Mouse (Mus musculus): ENCODE data around the gene Smim27. TPM values are rescaled to one million over a fixed set of nuclear protein-coding genes. Genes with fewer than 3 reads are reported as not detected.
"Not testable (repeated sequence)": the region's sequence is repeated elsewhere in the genome, so short reads cannot be mapped to it uniquely, and the experiment has no call there.

Smim27 gene
- polyA plus RNA-seq, 1 experiment from 2014 or later = 28.9 TPM

- WGBS = 83% methylated on average over 6 of the region's 6 CpGs
- Histone ChIP-seq H3K9me3 (ENCODE audit: control insufficient read depth, low read length) (no peaks in the 10 kb centered on the region), H3K4me1 (ENCODE audit: control insufficient read depth, insufficient read depth, low read length) (no peaks in the 10 kb centered on the region), H3K9ac (ENCODE audit: low read depth, low read length) (no peak overlapping the region), H3K4me2 (ENCODE audit: low read depth, low read length) (no peak overlapping the region), H3K27me3 (replicated peaks; ENCODE audit: control insufficient read depth, insufficient read depth, low read length) (no peaks in the 10 kb centered on the region), H3K4me3 (ENCODE audit: low read length) (no peak overlapping the region), H3K36me3 (ENCODE audit: control insufficient read depth, insufficient read depth, low read length) (no peaks in the 10 kb centered on the region), H3K27ac (ENCODE audit: low read length) (no peak overlapping the region)
- ATAC-seq = no peak
Measured at GRCm38 (mm10) chr4:40287415-40287814, 18.0 kb downstream of the Smim27 start.

GRCm38 (mm10) chr4:40289046-40289445, 19.7 kb downstream of the Smim27 start:
- Histone ChIP-seq H3K4me1 (ENCODE audit: control insufficient read depth, insufficient read depth, low read length) (no peaks in the 10 kb centered on the region), H3K9me3 (ENCODE audit: control insufficient read depth, low read length) (no peaks in the 10 kb centered on the region), H3K4me2 (ENCODE audit: low read depth, low read length) (no peak overlapping the region), H3K27ac (ENCODE audit: low read length) (no peak overlapping the region), H3K4me3 (ENCODE audit: low read length) (no peak overlapping the region), H3K27me3 (replicated peaks; ENCODE audit: control insufficient read depth, insufficient read depth, low read length) (no peaks in the 10 kb centered on the region), H3K36me3 (ENCODE audit: control insufficient read depth, insufficient read depth, low read length) (no peaks in the 10 kb centered on the region), H3K9ac (ENCODE audit: low read depth, low read length) (no peak overlapping the region)
- WGBS = 84% methylated on average over 2 of the region's 2 CpGs
- ATAC-seq = no peak

DNA sequence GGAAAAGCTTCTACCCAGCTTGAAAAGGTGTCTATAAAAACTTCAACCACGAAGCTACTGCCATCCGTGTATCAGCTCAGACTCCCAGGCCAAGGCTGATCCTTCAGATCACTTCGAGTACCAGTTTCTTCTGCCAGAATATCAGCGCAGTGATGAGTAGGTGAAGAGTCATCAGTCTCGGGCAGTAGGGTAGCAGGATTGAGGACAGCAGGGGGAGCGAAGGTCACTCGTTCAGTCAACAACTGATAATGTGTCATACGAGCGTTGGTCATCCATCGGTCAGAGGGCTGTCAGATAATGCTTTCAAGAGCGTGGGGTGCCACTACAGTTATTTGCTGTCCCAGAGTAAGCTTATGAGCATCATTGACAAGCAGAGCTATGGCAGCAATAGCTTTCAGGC, 22.1 kb downstream of the Smim27 start:
- H3K4me1 ChIP-seq (ENCODE audit: control insufficient read depth, insufficient read depth, low read length); H3K4me3 ChIP-seq (ENCODE audit: low read length); H3K9me3 ChIP-seq (ENCODE audit: control insufficient read depth, low read length); H3K4me2 ChIP-seq (ENCODE audit: low read depth, low read length); H3K27ac ChIP-seq (ENCODE audit: low read length); H3K9ac ChIP-seq (ENCODE audit: low read depth, low read length); H3K36me3 ChIP-seq (ENCODE audit: control insufficient read depth, insufficient read depth, low read length); H3K27me3 ChIP-seq (replicated peaks; ENCODE audit: control insufficient read depth, insufficient read depth, low read length); ATAC-seq: not testable (repeated sequence)
- WGBS = 95% methylated on average over 11 of the region's 11 CpGs

DNA sequence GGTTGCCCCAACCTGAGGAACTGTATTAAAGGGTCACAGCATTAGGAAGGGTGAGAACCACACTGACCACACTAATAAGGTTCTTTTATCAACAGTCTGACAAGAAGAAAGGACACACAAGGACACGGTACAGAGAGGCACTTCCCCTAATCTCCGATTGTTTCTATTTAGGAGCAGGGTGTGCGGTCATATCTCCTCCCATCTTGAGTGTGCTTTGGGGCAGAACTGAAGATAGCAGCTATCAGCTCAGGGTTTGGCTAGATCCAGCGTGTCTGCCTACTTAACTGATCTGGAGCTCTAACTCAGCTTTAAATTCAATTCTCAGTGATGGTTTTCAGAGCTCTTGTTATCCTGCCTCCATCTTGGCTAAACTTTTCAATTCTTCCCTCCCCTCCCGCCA, 29.8 kb downstream of the Smim27 start:
- Histone ChIP-seq H3K9ac (ENCODE audit: low read depth, low read length) (no peak overlapping the region), H3K27me3 (replicated peaks; ENCODE audit: control insufficient read depth, insufficient read depth, low read length) (peaks cover 4% of the 10 kb centered on the region; the same call in 1 of the 2 replicates), H3K4me2 (ENCODE audit: low read depth, low read length) (no peak overlapping the region), H3K4me1 (ENCODE audit: control insufficient read depth, insufficient read depth, low read length) (no peaks in the 10 kb centered on the region), H3K4me3 (ENCODE audit: low read length) (no peak overlapping the region), H3K9me3 (ENCODE audit: control insufficient read depth, low read length) (no peaks in the 10 kb centered on the region; the same call in 1 of the 2 replicates), H3K27ac (ENCODE audit: low read length) (no peak overlapping the region), H3K36me3 (ENCODE audit: control insufficient read depth, insufficient read depth, low read length) (no peaks in the 10 kb centered on the region)
- 66% methylated on average over 5 of the region's 5 CpGs for WGBS
- no peak for ATAC-seq

GRCm38 (mm10) chr4:40301076-40301789, 31.9 kb downstream of the Smim27 start:
- WGBS = 13% methylated on average over 16 of the region's 16 CpGs
- H3K27me3 ChIP-seq (replicated peaks; ENCODE audit: control insufficient read depth, insufficient read depth, low read length) = peaks cover 4% of the 10 kb centered on the region; the same call in 1 of the 2 replicates
- no peak overlapping the region for H3K4me3 ChIP-seq (ENCODE audit: low read length)
- H3K9me3 ChIP-seq (ENCODE audit: control insufficient read depth, low read length) = no peaks in the 10 kb centered on the region; the same call in 1 of the 2 replicates
- H3K4me2 ChIP-seq (ENCODE audit: low read depth, low read length) = 0 out of 2 replicates have a peak overlapping the region, but pooled peaks have one; percentile 10
- H3K4me1 ChIP-seq (ENCODE audit: control insufficient read depth, insufficient read depth, low read length) = no peaks in the 10 kb centered on the region
- peak; percentile 75 for ATAC-seq
- H3K9ac ChIP-seq (ENCODE audit: low read depth, low read length) = no peak overlapping the region
- no peak overlapping the region for H3K27ac ChIP-seq (ENCODE audit: low read length)
- no peaks in the 10 kb centered on the region for H3K36me3 ChIP-seq (ENCODE audit: control insufficient read depth, insufficient read depth, low read length)

DNA sequence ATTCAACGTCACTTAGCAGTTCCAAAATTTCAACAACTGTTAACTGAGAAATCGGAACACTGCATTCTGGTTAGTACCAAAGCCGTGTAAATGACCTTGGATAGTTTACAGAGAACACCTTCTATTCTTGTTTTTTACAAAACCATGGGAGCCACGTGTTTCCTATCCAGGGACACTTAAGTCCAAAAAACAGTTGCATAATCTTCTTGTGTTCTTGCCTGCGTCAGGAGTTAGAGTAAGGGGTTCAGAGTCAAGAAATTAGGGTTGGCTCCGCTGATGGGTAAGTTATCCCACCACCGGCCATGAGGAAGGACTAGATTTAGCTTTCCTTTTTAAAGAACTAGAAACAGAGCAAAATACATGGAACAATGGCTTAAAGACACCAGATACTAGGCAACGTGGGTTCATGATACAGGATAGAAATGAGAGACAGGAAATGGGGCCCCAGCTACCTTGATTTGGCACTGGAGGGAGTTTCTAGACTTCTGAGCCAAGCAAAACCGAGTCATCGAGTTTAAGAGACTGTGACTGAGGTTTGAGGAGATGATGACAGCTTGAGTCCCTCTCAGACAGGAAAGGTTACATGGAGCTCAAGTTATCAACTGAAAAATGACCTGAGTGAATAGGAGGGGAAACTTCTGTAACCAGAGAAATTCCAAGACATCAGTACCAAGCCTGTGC, 33.2 kb downstream of the Smim27 start:
- H3K4me3 ChIP-seq (ENCODE audit: low read length) = no peak overlapping the region
- ATAC-seq = no peak
- WGBS = 78% methylated on average over 10 of the region's 10 CpGs
- H3K27me3 ChIP-seq (replicated peaks; ENCODE audit: control insufficient read depth, insufficient read depth, low read length) = peaks cover 4% of the 10 kb centered on the region; the same call in 1 of the 2 replicates
- no peaks in the 10 kb centered on the region for H3K4me1 ChIP-seq (ENCODE audit: control insufficient read depth, insufficient read depth, low read length)
- no peak overlapping the region for H3K4me2 ChIP-seq (ENCODE audit: low read depth, low read length)
- H3K9me3 ChIP-seq (ENCODE audit: control insufficient read depth, low read length) = no peaks in the 10 kb centered on the region
- no peaks in the 10 kb centered on the region for H3K36me3 ChIP-seq (ENCODE audit: control insufficient read depth, insufficient read depth, low read length)
- no peak overlapping the region for H3K27ac ChIP-seq (ENCODE audit: low read length)
- H3K9ac ChIP-seq (ENCODE audit: low read depth, low read length) = no peak overlapping the region

DNA sequence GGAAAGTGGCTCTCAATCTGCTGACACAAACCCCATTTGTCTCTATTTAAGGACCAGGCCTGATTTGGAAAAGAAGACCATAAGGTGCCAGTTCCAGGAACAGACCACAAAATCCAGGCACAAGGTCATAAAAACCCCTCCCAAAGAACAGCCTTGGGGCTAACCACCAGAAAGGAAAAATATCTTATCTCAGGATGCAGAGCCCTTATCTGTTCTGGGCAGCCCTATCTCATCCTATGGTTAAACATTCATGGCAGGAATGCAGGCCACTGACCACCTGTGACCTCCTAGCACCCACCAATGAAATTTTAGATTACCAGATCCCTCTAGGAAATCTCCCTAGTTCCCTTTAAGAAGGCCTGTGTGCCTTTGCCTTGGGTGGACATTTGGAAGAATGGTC, 40.3 kb downstream of the Smim27 start:
- H3K27ac ChIP-seq (ENCODE audit: low read length) = no peak overlapping the region
- no peak overlapping the region for H3K4me2 ChIP-seq (ENCODE audit: low read depth, low read length)
- H3K27me3 ChIP-seq (replicated peaks; ENCODE audit: control insufficient read depth, insufficient read depth, low read length) = no peaks in the 10 kb centered on the region
- no peak overlapping the region for H3K4me3 ChIP-seq (ENCODE audit: low read length)
- H3K9me3 ChIP-seq (ENCODE audit: control insufficient read depth, low read length) = no peaks in the 10 kb centered on the region
- H3K4me1 ChIP-seq (ENCODE audit: control insufficient read depth, insufficient read depth, low read length) = no peaks in the 10 kb centered on the region
- H3K36me3 ChIP-seq (ENCODE audit: control insufficient read depth, insufficient read depth, low read length) = no peaks in the 10 kb centered on the region
- no peak for ATAC-seq
- H3K9ac ChIP-seq (ENCODE audit: low read depth, low read length) = no peak overlapping the region

DNA sequence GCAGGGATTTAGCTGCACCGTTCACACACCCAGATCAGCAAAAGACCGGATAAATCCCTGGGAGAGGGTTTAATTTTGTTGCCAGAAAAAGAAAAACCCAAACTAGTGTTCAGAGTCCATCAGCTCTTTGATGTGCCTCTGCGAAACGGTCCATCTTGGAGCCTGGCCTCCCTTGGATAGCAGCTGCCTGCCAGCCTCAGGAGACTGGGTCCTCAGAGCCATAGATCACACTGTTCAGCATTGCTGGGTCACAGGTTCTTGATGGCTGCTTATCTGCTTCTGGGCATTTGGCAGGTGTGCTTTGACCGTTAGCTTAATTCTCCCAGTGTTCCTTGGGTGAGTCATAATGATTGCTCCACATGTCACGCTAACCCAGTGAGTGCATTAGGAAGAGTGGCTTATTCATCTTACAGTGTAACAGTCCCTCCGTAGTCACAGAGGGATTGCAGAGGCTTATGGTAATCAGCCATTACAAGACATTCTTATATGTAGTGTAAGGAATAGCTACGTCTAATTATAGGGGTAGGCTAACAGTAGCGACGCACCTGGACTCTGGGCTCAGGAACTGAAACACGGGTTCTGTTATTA, 41.5 kb downstream of the Smim27 start:
- Histone ChIP-seq H3K27me3 (replicated peaks; ENCODE audit: control insufficient read depth, insufficient read depth, low read length) (no peaks in the 10 kb centered on the region), H3K27ac (ENCODE audit: low read length) (no peak overlapping the region), H3K36me3 (ENCODE audit: control insufficient read depth, insufficient read depth, low read length) (no peaks in the 10 kb centered on the region), H3K4me3 (ENCODE audit: low read length) (no peak overlapping the region), H3K4me2 (ENCODE audit: low read depth, low read length) (no peak overlapping the region), H3K4me1 (ENCODE audit: control insufficient read depth, insufficient read depth, low read length) (no peaks in the 10 kb centered on the region), H3K9ac (ENCODE audit: low read depth, low read length) (no peak overlapping the region), H3K9me3 (ENCODE audit: control insufficient read depth, low read length) (no peaks in the 10 kb centered on the region)
- no peak for ATAC-seq
- WGBS = 71% methylated on average over 11 of the region's 11 CpGs

- ATAC-seq = no peak
- no peaks in the 10 kb centered on the region for H3K36me3 ChIP-seq (ENCODE audit: control insufficient read depth, insufficient read depth, low read length)
- H3K9ac ChIP-seq (ENCODE audit: low read depth, low read length) = no peak overlapping the region
- H3K9me3 ChIP-seq (ENCODE audit: control insufficient read depth, low read length) = no peaks in the 10 kb centered on the region
- H3K27me3 ChIP-seq (replicated peaks; ENCODE audit: control insufficient read depth, insufficient read depth, low read length) = no peaks in the 10 kb centered on the region
- H3K27ac ChIP-seq (ENCODE audit: low read length) = no peak overlapping the region
- H3K4me2 ChIP-seq (ENCODE audit: low read depth, low read length) = no peak overlapping the region
- 39% methylated on average over 1 of the region's 1 CpGs for WGBS
- H3K4me1 ChIP-seq (ENCODE audit: control insufficient read depth, insufficient read depth, low read length) = no peaks in the 10 kb centered on the region
- no peak overlapping the region for H3K4me3 ChIP-seq (ENCODE audit: low read length)
Measured at GRCm38 (mm10) chr4:40312213-40312612, 42.8 kb downstream of the Smim27 start.
